Mouse (Mus musculus) cerebellum, adult 2 months (tissue): ENCODE data around the gene Hcst.

Experiments used
- CTCF ChIP-seq: fragments of 200-500 bp; IDR thresholded peaks from 2 replicates; pipeline ENCODE4 v1.5.1; 2011; ENCODE audit warnings: low read depth, mild to moderate bottlenecking, control low read depth, low read length, moderate library complexity, borderline replicate concordance; ENCODE audit not compliant: insufficient read depth
- POLR2A ChIP-seq: fragments of 200-500 bp; IDR thresholded peaks from 2 replicates; pipeline ENCODE4 v1.6.1; 2011; ENCODE audit warnings: low read length, control low read depth, borderline replicate concordance; ENCODE audit not compliant: insufficient read depth

DNA sequence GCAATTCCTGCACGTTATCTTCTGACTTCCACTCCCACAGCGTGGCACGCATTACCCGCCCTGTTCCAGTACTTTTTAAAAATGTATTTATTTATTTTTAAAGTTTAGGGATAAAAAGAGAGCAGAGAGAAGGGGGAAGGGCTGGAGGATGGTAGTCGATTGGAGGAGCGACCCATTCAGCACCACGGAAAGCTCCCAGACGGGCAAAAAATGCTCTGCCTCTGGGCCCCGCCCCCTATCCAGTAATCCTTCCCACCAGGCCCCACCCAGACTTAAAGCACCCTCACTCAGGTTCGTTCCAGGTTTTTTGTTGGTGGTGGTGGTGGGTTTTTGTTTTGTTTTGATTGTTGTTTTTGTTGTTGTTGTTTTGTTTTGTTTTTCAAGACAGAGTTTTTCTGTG, 14.6 kb upstream of the Hcst start:
- TF ChIP-seq POLR2A (no peak), CTCF (no peak)
